Mouse (Mus musculus) cortical plate, adult 2 months (tissue): ENCODE results near the gene Gipc1.

Experiments used
- CTCF ChIP-seq: fragments of 200-500 bp; IDR thresholded peaks from 2 replicates; pipeline ENCODE4 v1.5.1; 2011; ENCODE audit warnings: mild to moderate bottlenecking, control low read depth, low read length; ENCODE audit not compliant: insufficient read depth; ENCODE audit errors: extremely low read depth
- POLR2A ChIP-seq: fragments of 200-500 bp; IDR thresholded peaks from 2 replicates; pipeline ENCODE4 v1.6.1; 2011; ENCODE audit warnings: mild to moderate bottlenecking, low read length, control low read depth; ENCODE audit not compliant: insufficient read depth; ENCODE audit errors: extremely low read depth

DNA sequence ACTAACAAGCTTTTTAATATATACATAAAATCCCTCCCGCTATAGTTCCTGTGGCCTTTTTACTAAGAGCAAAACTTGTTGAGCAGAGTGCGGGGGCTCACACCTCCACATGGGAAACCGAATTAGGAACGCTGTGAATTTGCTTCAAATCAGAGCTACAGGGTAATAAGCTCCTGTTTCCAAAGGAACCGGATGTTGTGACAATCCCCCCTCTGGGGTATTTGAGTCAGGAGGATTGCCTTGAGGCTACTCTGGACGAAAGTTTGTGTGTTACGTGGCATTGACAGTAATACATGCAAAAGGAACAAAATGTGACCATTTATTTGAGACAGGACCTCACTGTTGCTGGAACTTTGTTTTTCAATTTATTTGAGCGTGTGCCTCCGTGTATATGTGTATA is 43.4 kb upstream of the Gipc1 start:
- TF ChIP-seq POLR2A = no peak
- TF ChIP-seq CTCF = no peak
